In genomic region chr2:59673351-59673750, GRCm38 (mm10) we compare ENCODE assay signal across 24 mouse cellular contexts.
DNase-seq lines count a peak whose midpoint lies in the region; ATAC-seq and TF ChIP-seq lines count a peak whose summit lies in the region.
"Had no signal": no experiment of that assay in that cellular context is flagged by ENCODE, and none has a peak within 500 bp of the region (broad histone marks: within the 10 kb centered on the region; RNA-seq: fewer than 3 reads in every experiment).

No protein-coding gene starts in this region.

- no peak for TF ChIP-seq POLR2A in kidney, adult 2 months (IDR thresholded peaks at IDR 0.05; ENCODE audit: low read depth, low read length)
- no peak for TF ChIP-seq POLR2A in liver, adult 2 months (IDR thresholded peaks at IDR 0.05; ENCODE audit: extremely low read depth, insufficient read depth, low read length)

- no peak for TF ChIP-seq CTCF in kidney, adult 2 months (conservative IDR thresholded peaks at IDR 0.05; ENCODE audit: insufficient read depth, insufficient read length, low read depth, low read length)
- no peak for TF ChIP-seq CTCF in liver, adult 2 months (IDR thresholded peaks at IDR 0.05; ENCODE audit: low read depth, low read length)
- no peak for TF ChIP-seq CTCF in E14TG2a.4 (conservative IDR thresholded peaks at IDR 0.05; ENCODE audit: low read length)

- 53% methylated on average over 6 of the region's 6 CpGs for WGBS in kidney, adult 2 months
- 28% methylated on average over 6 of the region's 6 CpGs for WGBS in liver, adult 2 months
- 77% methylated on average over 6 of the region's 6 CpGs for WGBS in embryonic facial prominence, embryonic 12.5 days
- WGBS in hindbrain, embryonic 16.5 days, result 88% methylated on average over 6 of the region's 6 CpGs
- WGBS in midbrain, embryonic 11.5 days, result 87% methylated on average over 6 of the region's 6 CpGs

- peaks cover 11% of the 10 kb centered on the region; the same call in 1 of the 2 replicates for H3K79me2 ChIP-seq in liver, adult 2 months (ENCODE audit: control insufficient read depth, insufficient read depth, low read length)

- H3K4me2 ChIP-seq in embryonic facial prominence, embryonic 12.5 days (replicated peaks), result no peak overlapping the region
- H3K4me2 ChIP-seq in hindbrain, embryonic 16.5 days (ENCODE audit: low read length), result no peak overlapping the region
- no peak overlapping the region for H3K4me2 ChIP-seq in midbrain, embryonic 11.5 days
- H3K4me2 ChIP-seq: hindbrain, embryonic 14.5 days; neural tube, embryonic 13.5 days had no signal

- no peak overlapping the region for H3K27ac ChIP-seq in kidney, adult 2 months (ENCODE audit: insufficient read depth, low read depth, low read length)
- peak overlapping the region; percentile 46; the same call in 1 of the 2 replicates for H3K27ac ChIP-seq in liver, adult 2 months (replicated peaks; ENCODE audit: insufficient read depth, low read depth, low read length)
- H3K27ac ChIP-seq in embryonic facial prominence, embryonic 12.5 days, result peak overlapping the region; percentile 0; the same call in 1 of the 2 replicates
- no peak overlapping the region for H3K27ac ChIP-seq in hindbrain, embryonic 16.5 days (ENCODE audit: low read depth, low read length)
- no peak overlapping the region for H3K27ac ChIP-seq in midbrain, embryonic 11.5 days (ENCODE audit: low read depth, low read length)
- H3K27ac ChIP-seq: hindbrain, embryonic 14.5 days; liver, embryonic 14.5 days; neural tube, embryonic 13.5 days had no signal

- ATAC-seq in embryonic facial prominence, embryonic 12.5 days (ENCODE audit: insufficient number of reproducible peaks, insufficient read depth, low FRiP score, low TSS enrichment), result no peak
- ATAC-seq in hindbrain, embryonic 16.5 days, result no peak
- ATAC-seq in midbrain, embryonic 11.5 days (ENCODE audit: low FRiP score), result no peak
- ATAC-seq: CD4-positive, CD25-positive, alpha-beta regulatory T cell, adult 4 months; forebrain, postnatal 0 days; midbrain, embryonic 16.5 days; Patski had no signal

- no peak overlapping the region for H3K9ac ChIP-seq in liver, adult 2 months (ENCODE audit: low read depth, low read length)
- no peak overlapping the region for H3K9ac ChIP-seq in embryonic facial prominence, embryonic 12.5 days
- H3K9ac ChIP-seq in hindbrain, embryonic 16.5 days (ENCODE audit: low read depth, low read length), result no peak overlapping the region
- H3K9ac ChIP-seq in midbrain, embryonic 11.5 days (ENCODE audit: low read length), result no peak overlapping the region
- H3K9ac ChIP-seq: forebrain, postnatal 0 days; hindbrain, embryonic 14.5 days; liver, embryonic 14.5 days; neural tube, embryonic 13.5 days had no signal

- no peaks in the 10 kb centered on the region for H3K9me3 ChIP-seq in E14TG2a.4 (ENCODE audit: low read length)
- no peaks in the 10 kb centered on the region for H3K9me3 ChIP-seq in embryonic facial prominence, embryonic 12.5 days
- no peaks in the 10 kb centered on the region for H3K9me3 ChIP-seq in hindbrain, embryonic 16.5 days (ENCODE audit: control insufficient read depth, low read length)
- no peaks in the 10 kb centered on the region for H3K9me3 ChIP-seq in midbrain, embryonic 11.5 days (ENCODE audit: control insufficient read depth, low read length)
- H3K9me3 ChIP-seq: G1E; neural tube, embryonic 13.5 days had no signal

- no peaks in the 10 kb centered on the region for H3K27me3 ChIP-seq in kidney, adult 2 months (replicated peaks; ENCODE audit: control insufficient read depth, insufficient read depth, low read length)
- H3K27me3 ChIP-seq in liver, adult 2 months (ENCODE audit: control insufficient read depth, insufficient read depth, low read length), result no peaks in the 10 kb centered on the region
- H3K27me3 ChIP-seq in E14TG2a.4 (ENCODE audit: insufficient read depth, low read length), result no peaks in the 10 kb centered on the region
- H3K27me3 ChIP-seq in embryonic facial prominence, embryonic 12.5 days, result no peaks in the 10 kb centered on the region
- no peaks in the 10 kb centered on the region for H3K27me3 ChIP-seq in hindbrain, embryonic 16.5 days (replicated peaks; ENCODE audit: control insufficient read depth, insufficient read depth, low read length)
- H3K27me3 ChIP-seq in midbrain, embryonic 11.5 days (ENCODE audit: control insufficient read depth, insufficient read depth, low read length), result no peaks in the 10 kb centered on the region
- H3K27me3 ChIP-seq: neural tube, embryonic 13.5 days; Patski had no signal

- H3K36me3 ChIP-seq in kidney, adult 2 months (ENCODE audit: control insufficient read depth, insufficient read depth, low read length), result no peaks in the 10 kb centered on the region
- no peaks in the 10 kb centered on the region for H3K36me3 ChIP-seq in liver, adult 2 months (ENCODE audit: control insufficient read depth, insufficient read depth, low read length)
- peaks cover 4% of the 10 kb centered on the region; the same call in 1 of the 2 replicates for H3K36me3 ChIP-seq in E14TG2a.4 (ENCODE audit: insufficient read depth, low read length)
- no peaks in the 10 kb centered on the region for H3K36me3 ChIP-seq in embryonic facial prominence, embryonic 12.5 days
- no peaks in the 10 kb centered on the region for H3K36me3 ChIP-seq in hindbrain, embryonic 16.5 days (ENCODE audit: control insufficient read depth, insufficient read depth, low read length)
- no peaks in the 10 kb centered on the region for H3K36me3 ChIP-seq in midbrain, embryonic 11.5 days (ENCODE audit: control insufficient read depth, insufficient read depth, low read length)
- H3K36me3 ChIP-seq: G1E; neural tube, embryonic 13.5 days had no signal

- peak; percentile 76 for DNase-seq in kidney, adult 2 months
- DNase-seq in kidney, adult 18-20 months, result no peak
- peak; percentile 37 for DNase-seq in liver, adult 2 months (ENCODE audit: extremely low read depth, low read depth, low spot score)
- DNase-seq in liver, result no peak
- no peak for DNase-seq in midbrain, embryonic 11.5 days (ENCODE audit: low spot score, missing footprints)
- DNase-seq: adrenal gland, postnatal 36 days; cerebellum, adult 11 months; cerebellum, adult 9-11 months; forebrain, postnatal 0 days; gastrocnemius, postnatal 14 days; left cerebral cortex, postnatal 4 days; lung, postnatal 10 days; thymus, postnatal 14 days had no signal

- H3K4me3 ChIP-seq in kidney, adult 2 months (ENCODE audit: insufficient read depth, low read depth, low read length), result no peak overlapping the region
- H3K4me3 ChIP-seq in liver, adult 2 months (ENCODE audit: insufficient read depth, low read depth, low read length), result no peak overlapping the region
- H3K4me3 ChIP-seq in E14TG2a.4 (replicated peaks; ENCODE audit: low read length), result 0 out of 2 replicates have a peak overlapping the region, but pooled peaks have one; percentile 1
- no peak overlapping the region for H3K4me3 ChIP-seq in embryonic facial prominence, embryonic 12.5 days
- H3K4me3 ChIP-seq in hindbrain, embryonic 16.5 days (ENCODE audit: low read length), result no peak overlapping the region
- H3K4me3 ChIP-seq in midbrain, embryonic 11.5 days (ENCODE audit: low read depth, low read length), result no peak overlapping the region
- H3K4me3 ChIP-seq: myocyte; neural tube, embryonic 13.5 days had no signal

- peaks cover 48% of the 10 kb centered on the region for H3K4me1 ChIP-seq in kidney, adult 2 months (ENCODE audit: control insufficient read depth, insufficient read depth, low read length)
- H3K4me1 ChIP-seq in liver, adult 2 months (ENCODE audit: control insufficient read depth, insufficient read depth, low read length), result peaks cover 8% of the 10 kb centered on the region
- peaks cover 87% of the 10 kb centered on the region for H3K4me1 ChIP-seq in E14TG2a.4 (replicated peaks; ENCODE audit: low read depth, low read length)
- H3K4me1 ChIP-seq in embryonic facial prominence, embryonic 12.5 days, result peaks cover 65% of the 10 kb centered on the region
- H3K4me1 ChIP-seq in hindbrain, embryonic 16.5 days (ENCODE audit: control insufficient read depth, insufficient read depth, low read depth, low read length), result no peaks in the 10 kb centered on the region
- peaks cover 2% of the 10 kb centered on the region; the same call in 1 of the 2 replicates for H3K4me1 ChIP-seq in midbrain, embryonic 11.5 days (ENCODE audit: control insufficient read depth, insufficient read depth, low read length)

Comparison
In these comparisons a context has a peak if more than half of its experiments do, and no peak if none do; other contexts are left out.
1. DNase-seq: peak in kidney, adult 2 months (single experiment) and liver, adult 2 months (single experiment); none in kidney, adult 18-20 months (single experiment), liver (single experiment) and midbrain, embryonic 11.5 days (single experiment).
2. H3K27ac ChIP-seq: peak in liver, adult 2 months (single experiment) and embryonic facial prominence, embryonic 12.5 days (single experiment); none in kidney, adult 2 months (single experiment), hindbrain, embryonic 16.5 days (single experiment) and midbrain, embryonic 11.5 days (single experiment).